Mouse (Mus musculus): ENCODE measurements around the gene Ppp1r18. TPM values are rescaled to one million over a fixed set of nuclear protein-coding genes. Genes with fewer than 3 reads are reported as not detected.
"Not testable (repeated sequence)": the region's sequence is repeated elsewhere in the genome, so short reads cannot be mapped to it uniquely, and the experiment has no call there.

Gene Ppp1r18
- total and polyA plus RNA-seq, 2 experiments from 2014 or later = 10.0 to 35.0 TPM

DNA sequence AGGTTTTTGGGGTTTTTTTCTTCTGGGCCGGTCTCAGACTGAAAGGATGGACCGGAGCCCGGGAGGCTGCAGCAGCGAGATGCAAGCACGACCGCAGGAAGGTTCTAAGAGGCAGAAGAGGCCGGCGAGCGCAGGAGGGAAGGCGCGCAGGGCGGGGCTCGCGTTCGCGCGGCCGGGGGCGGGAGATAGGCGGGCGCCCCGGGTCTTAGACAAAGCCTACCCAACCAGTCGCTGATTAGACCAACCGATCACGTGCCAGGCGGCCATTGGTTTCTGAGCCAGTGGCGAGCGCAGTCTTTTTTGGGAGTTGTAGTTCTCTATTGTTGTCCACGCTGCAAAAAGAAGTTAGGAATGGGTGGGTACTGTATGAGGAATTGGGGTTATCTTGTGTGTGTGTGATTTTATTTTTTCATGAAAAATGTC is 27.3 kb upstream of the Ppp1r18 start, which contains the start of gene Tubb5:
TSS of gene Tubb5 (minus strand) at position 185 of the 423 bp plus-strand sequence.
- peak; percentile 73 for ATAC-seq (ENCODE audit: insufficient read depth, low read depth)

DNA sequence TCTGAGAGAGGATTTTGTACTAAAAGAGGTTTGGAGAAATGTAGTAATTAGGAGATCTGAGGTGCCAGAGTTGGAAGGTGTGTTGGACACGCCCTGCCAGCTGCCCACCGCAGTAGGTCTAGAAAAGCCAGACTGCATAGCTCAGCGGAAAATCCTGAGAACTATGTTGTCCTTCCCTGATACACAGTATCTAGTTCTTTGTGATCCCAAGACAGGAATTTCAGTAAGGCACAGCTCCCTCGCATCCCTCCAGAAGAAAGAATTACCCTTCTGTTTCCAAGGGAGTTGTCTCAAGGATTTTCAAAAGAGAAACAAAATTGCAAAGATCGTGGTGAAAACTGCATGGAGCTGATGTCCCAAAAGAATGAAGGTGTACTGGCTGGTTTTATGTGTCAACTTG is 26.8 kb upstream of the Ppp1r18 start:
- DNase-seq (ENCODE audit: low spot score) = no peak
- Histone ChIP-seq H3K4me2 (ENCODE audit: low read depth, low read length) (peak overlapping the region; percentile 75), H3K9me3 (replicated peaks; ENCODE audit: control insufficient read depth, low read length) (no peaks in the 10 kb centered on the region), H3K27me3 (ENCODE audit: control insufficient read depth, insufficient read depth, low read length) (no peaks in the 10 kb centered on the region), H3K9ac (replicated peaks; ENCODE audit: low read depth, low read length) (0 out of 2 replicates have a peak overlapping the region, but pooled peaks have one; percentile 4), H3K36me3 (replicated peaks; ENCODE audit: control insufficient read depth, insufficient read depth, low read length) (peaks cover 24% of the 10 kb centered on the region), H3K4me3 (ENCODE audit: low read depth, low read length) (peak overlapping the region; percentile 73), H3K27ac (ENCODE audit: low read depth) (peak overlapping the region; percentile 89), H3K4me1 (ENCODE audit: control insufficient read depth, insufficient read depth) (peaks cover 17% of the 10 kb centered on the region)
- WGBS = 1% methylated on average over 5 of the region's 5 CpGs
- TF ChIP-seq EP300 (IDR thresholded peaks at IDR 0.05; ENCODE audit: low read depth) = no peak
- TF ChIP-seq CTCF (IDR thresholded peaks at IDR 0.05; ENCODE audit: low read depth) = no peak
- ATAC-seq (ENCODE audit: insufficient read depth, low read depth) = no peak

More for the DNA sequence above, 27.3 kb upstream of the Ppp1r18 start, which contains the start of gene Tubb5:
- H3K4me3 ChIP-seq (ENCODE audit: low read depth, low read length) = peak within 1 kb of the TSS; percentile 73
- TF ChIP-seq CTCF (IDR thresholded peaks at IDR 0.05; ENCODE audit: low read depth) (no peak), EP300 (IDR thresholded peaks at IDR 0.05; ENCODE audit: low read depth) (peak; percentile 74)
- peaks cover 17% of the 10 kb centered on the region for H3K4me1 ChIP-seq (ENCODE audit: control insufficient read depth, insufficient read depth)
- H3K36me3 ChIP-seq (replicated peaks; ENCODE audit: control insufficient read depth, insufficient read depth, low read length) = peaks cover 29% of the 10 kb centered on the region
- WGBS = under 1% methylated on average over 29 of the region's 29 CpGs
- peak; percentile 98 for DNase-seq (ENCODE audit: low spot score)
- peak within 1 kb of the TSS; percentile 75 for H3K4me2 ChIP-seq (ENCODE audit: low read depth, low read length)
- H3K27ac ChIP-seq (ENCODE audit: low read depth) = peak within 1 kb of the TSS; percentile 89
- H3K27me3 ChIP-seq (ENCODE audit: control insufficient read depth, insufficient read depth, low read length) = no peaks in the 10 kb centered on the region
- H3K9me3 ChIP-seq (replicated peaks; ENCODE audit: control insufficient read depth, low read length) = no peaks in the 10 kb centered on the region
- peak within 1 kb of the TSS; percentile 82 for H3K9ac ChIP-seq (replicated peaks; ENCODE audit: low read depth, low read length)

DNA sequence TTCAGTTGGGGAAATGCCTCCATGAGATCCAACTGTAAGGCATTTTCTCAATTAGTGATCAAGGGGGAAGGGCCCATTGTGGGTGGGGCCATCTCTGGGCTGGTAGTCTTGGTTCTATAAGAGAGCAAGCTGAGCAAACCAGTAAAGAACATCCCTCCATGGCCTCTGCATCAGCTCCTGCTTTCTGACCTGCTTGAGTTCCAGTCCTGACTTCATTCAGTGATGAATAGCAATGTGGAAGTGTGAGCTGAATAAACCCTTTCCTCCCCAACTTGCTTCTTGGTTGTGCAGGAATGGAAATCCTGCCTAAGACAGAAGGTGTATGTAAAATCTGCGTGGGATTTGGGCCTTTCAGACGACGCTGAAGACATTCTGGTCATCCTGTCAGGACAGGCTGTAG is 26.4 kb upstream of the Ppp1r18 start:
- H3K4me2 ChIP-seq (ENCODE audit: low read depth, low read length) = peak overlapping the region; percentile 75
- H3K9me3 ChIP-seq (replicated peaks; ENCODE audit: control insufficient read depth, low read length); DNase-seq (ENCODE audit: low spot score); ATAC-seq (ENCODE audit: insufficient read depth, low read depth); H3K27me3 ChIP-seq (ENCODE audit: control insufficient read depth, insufficient read depth, low read length): not testable (repeated sequence)
- 45% methylated on average over 3 of the region's 3 CpGs for WGBS
- H3K36me3 ChIP-seq (replicated peaks; ENCODE audit: control insufficient read depth, insufficient read depth, low read length) = peaks cover 20% of the 10 kb centered on the region
- peak overlapping the region; percentile 73; the same call in 1 of the 2 replicates for H3K4me3 ChIP-seq (ENCODE audit: low read depth, low read length)
- H3K9ac ChIP-seq (replicated peaks; ENCODE audit: low read depth, low read length) = 0 out of 2 replicates have a peak overlapping the region, but pooled peaks have one; percentile 4
- peaks cover 17% of the 10 kb centered on the region for H3K4me1 ChIP-seq (ENCODE audit: control insufficient read depth, insufficient read depth)
- H3K27ac ChIP-seq (ENCODE audit: low read depth) = peak overlapping the region; percentile 89

DNA sequence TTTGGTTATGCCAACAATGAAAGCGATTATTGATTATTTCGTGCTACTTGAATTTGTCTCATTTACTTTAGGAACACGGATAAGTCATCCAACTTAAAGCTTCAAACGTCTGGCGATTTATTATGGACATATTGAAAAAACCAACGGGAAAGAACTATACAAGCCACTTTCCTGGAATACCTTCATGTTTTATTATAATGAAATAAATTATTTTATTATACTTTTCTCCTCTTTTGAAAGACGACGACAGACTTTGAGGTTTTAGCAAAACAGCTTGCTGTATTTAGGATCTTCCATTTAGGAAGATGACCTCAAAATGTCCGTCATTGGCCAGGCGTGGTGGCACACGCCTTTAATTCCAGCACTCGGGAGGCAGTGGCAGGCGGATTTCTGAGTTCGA is 24.8 kb upstream of the Ppp1r18 start:
- H3K4me2 ChIP-seq (ENCODE audit: low read depth, low read length) = peak overlapping the region; percentile 54
- no peak for ATAC-seq (ENCODE audit: insufficient read depth, low read depth)

DNA sequence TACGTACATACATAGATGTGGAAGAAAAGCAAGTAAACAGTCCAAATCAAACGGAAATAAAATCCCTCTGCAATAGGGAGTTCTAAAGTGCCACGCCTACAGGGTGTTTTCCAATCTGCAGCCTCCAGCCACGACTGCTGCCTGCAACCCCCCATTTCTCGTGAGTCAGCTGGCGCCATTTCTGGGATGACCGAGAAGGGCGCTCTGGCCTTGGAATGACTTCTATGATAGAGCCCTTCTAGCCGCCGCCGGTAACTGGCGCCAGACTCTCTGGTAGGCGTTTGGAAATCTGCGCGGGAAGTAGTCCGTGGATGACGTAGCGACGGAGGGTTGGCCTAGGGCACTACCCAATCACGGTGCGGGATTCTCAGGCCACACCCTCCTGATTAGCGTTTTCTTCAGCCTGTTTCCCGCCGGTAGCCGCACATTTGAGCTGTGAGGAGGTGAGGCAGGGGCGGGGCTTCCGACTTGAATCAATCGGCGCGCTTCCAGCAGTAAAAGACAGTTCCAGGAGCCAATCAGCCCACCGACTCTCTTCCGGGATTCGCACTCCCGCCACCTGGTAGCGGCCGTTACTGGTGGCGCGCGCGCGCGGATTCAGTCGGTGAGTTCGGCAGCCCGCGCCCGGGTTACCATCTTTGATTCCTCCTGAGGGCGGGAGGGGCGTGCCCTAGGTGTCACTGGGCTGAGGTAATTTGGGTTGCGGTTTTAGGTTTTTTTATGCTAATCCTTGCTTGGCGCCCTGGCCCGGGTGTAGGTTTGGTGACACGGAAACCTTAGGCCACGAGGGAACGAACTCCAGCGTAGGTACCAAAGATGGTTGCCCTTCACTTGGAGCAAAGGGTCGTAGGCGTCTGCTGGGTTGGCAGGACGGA is 24.1 kb upstream of the Ppp1r18 start, which contains the start of gene Mdc1:
TSS of gene Mdc1 (plus strand) at position 440 of the 875 bp plus-strand sequence.
- Histone ChIP-seq H3K36me3 (replicated peaks; ENCODE audit: control insufficient read depth, insufficient read depth, low read length) (peaks cover 17% of the 10 kb centered on the region), H3K4me3 (ENCODE audit: low read depth, low read length) (peak within 1 kb of the TSS; percentile 70), H3K4me1 (ENCODE audit: control insufficient read depth, insufficient read depth) (peaks cover 13% of the 10 kb centered on the region), H3K9ac (replicated peaks; ENCODE audit: low read depth, low read length) (peak within 1 kb of the TSS; percentile 49), H3K27me3 (ENCODE audit: control insufficient read depth, insufficient read depth, low read length) (no peaks in the 10 kb centered on the region), H3K9me3 (replicated peaks; ENCODE audit: control insufficient read depth, low read length) (no peaks in the 10 kb centered on the region), H3K4me2 (ENCODE audit: low read depth, low read length) (peak within 1 kb of the TSS; percentile 84), H3K27ac (ENCODE audit: low read depth) (peak within 1 kb of the TSS; percentile 86)
- peak; percentile 89 for ATAC-seq (ENCODE audit: insufficient read depth, low read depth)
- WGBS = under 1% methylated on average over 59 of the region's 59 CpGs
- peak; percentile 93 for TF ChIP-seq EP300 (IDR thresholded peaks at IDR 0.05; ENCODE audit: low read depth)
- no peak; the same call in 1 of the 2 replicates for TF ChIP-seq CTCF (IDR thresholded peaks at IDR 0.05; ENCODE audit: low read depth)
- peak; percentile 100 for DNase-seq (ENCODE audit: low spot score)

More for the DNA sequence above, 24.8 kb upstream of the Ppp1r18 start:
- no peak for DNase-seq (ENCODE audit: low spot score)
- TF ChIP-seq EP300 (IDR thresholded peaks at IDR 0.05; ENCODE audit: low read depth) (no peak), CTCF (IDR thresholded peaks at IDR 0.05; ENCODE audit: low read depth) (no peak)
- Histone ChIP-seq H3K9me3 (replicated peaks; ENCODE audit: control insufficient read depth, low read length) (no peaks in the 10 kb centered on the region), H3K4me3 (ENCODE audit: low read depth, low read length) (peak overlapping the region; percentile 70), H3K36me3 (replicated peaks; ENCODE audit: control insufficient read depth, insufficient read depth, low read length) (peaks cover 15% of the 10 kb centered on the region), H3K9ac (replicated peaks; ENCODE audit: low read depth, low read length) (no peak overlapping the region; the same call in 1 of the 2 replicates), H3K4me1 (ENCODE audit: control insufficient read depth, insufficient read depth) (peaks cover 13% of the 10 kb centered on the region), H3K27me3 (ENCODE audit: control insufficient read depth, insufficient read depth, low read length) (no peaks in the 10 kb centered on the region), H3K27ac (ENCODE audit: low read depth) (peak overlapping the region; percentile 86)
- WGBS = 53% methylated on average over 14 of the region's 14 CpGs
